Mouse (Mus musculus) left cerebral cortex, adult 9 months (tissue): ENCODE data around the gene Atxn1l.

ENCODE experiments used
- DNase-seq, 2 experiments: peaks; one replicate each; pipeline ENCODE4 v3.0.0; 2022; ENCODE audit warnings: low spot score in 2 of 2

Gene Atxn1l

DNA sequence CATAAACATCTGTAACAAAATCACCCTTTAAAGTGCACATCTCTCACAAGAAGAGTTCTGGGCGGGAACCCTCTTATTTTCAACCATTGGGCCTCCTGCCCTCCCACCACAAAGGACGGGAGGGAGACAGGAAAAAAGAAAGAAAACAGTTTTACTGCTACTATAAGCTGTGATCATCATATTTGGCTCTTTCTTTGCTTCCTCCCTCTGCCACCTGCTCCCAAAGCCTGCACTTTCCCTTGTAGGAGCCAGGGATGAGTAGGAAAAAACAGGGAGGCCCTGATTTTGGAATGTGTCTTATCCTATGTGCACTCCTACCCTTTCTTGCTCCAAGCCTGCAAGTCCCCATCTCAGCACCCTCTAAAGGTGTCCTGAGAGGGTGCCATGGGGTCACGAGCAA, 6.5 kb downstream of the Atxn1l start:
- no peak for DNase-seq

DNA sequence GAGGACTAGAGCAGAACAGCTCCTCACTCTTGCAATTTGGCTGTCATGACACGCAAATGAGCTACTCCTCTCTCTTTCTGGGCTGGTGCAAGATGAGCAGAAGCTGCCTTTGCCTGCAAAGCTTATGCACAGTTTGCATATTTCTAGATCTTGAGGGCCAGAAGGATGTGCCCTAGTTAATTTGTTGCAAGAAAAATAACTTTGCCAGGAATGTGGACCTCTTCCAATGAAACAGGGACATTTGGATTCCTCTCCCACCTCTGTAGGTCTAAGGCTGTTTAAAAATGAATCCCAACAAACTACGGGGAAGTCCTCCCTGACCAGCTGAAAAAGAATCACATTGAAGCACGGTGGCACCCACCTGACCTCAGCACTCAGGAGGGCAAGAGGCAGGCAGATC, 12.4 kb downstream of the Atxn1l start:
- no peak for DNase-seq

- no peak for DNase-seq
These were observed 22.6 kb downstream of the Atxn1l start for GRCm38 (mm10) chr8:109714961-109715360.

DNA sequence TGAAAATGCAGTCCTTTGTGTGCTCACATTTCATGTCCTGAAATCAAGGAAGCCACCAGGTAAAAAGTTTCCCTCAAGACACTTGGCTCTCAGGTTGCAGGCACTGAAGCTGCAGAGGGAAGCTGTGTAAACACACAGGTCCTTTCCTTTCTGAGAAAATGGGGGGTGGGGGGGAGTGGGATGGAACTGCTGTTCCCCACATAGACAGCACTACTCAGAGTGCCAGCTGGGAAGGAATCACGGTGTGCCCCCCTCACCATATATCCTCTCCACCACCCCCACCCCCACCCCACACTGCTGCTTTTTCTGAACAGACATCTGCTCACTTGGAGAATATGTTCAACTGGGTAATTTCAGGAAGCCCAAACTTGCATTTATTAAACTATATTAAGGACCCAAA, 25.0 kb downstream of the Atxn1l start:
- no peak for DNase-seq

- no peak for DNase-seq
These were observed 29.6 kb downstream of the Atxn1l start for GRCm38 (mm10) chr8:109707921-109708320.

DNA sequence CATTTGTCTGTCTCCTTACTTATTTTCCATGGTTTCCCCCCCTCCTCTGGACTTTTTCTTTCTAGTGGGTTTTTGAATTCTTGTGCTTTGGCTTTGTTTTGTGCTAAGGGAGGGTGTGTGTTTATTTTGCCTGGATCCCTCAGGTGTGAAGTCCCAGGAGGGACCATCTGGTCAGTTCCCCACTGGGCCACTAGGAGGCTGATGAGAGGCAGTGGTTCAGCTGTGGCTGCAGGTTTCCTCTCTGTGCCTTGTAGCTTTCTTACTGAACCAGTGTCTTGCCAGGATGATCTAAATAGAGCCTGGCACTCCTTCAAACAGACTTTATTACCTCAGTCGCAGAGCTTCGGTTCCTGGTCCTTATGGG, 30.7 kb downstream of the Atxn1l start:
- DNase-seq = peak in 1 of 2 experiments; percentile 79

- DNase-seq = peak in 1 of 2 experiments; percentile 25
These were observed 31.3 kb downstream of the Atxn1l start for GRCm38 (mm10) chr8:109706076-109706873.

DNA sequence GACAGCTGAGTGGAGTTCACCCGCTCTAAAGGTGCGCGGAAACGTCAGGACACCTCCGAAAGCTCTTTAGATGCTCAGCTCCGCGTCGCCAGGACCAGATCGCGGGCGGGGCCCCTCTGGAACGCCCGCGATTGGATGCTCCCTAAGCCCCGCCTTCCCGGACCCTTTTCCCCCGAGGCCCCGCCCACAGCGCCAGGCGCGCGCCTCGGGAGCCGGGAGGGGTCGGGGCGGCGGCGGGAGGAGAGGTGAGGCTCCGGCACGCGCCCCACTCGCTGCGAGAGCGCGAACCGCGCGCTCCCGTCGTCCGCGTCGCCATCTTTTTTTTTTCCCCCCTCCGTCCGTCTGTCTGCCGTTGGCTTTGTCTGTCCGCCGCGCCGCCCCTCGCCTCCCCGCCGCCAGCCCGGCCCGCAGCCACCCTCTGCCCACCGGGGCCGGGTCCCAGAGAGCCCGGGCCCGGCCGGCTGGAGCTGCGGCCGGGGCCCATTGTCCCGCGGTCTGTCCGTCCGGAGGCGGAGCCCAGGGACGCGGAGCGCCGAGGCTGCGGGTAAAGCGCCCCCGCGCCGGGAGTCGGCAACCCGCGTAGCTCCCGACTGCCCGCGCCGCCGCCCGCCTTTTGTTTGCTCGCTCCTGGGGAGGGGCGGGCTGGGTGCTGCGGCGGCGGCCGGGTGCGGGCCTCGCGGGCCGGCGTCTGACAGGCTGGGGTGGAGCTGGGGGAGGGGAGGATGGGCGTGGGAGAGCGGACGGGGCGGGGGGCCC, 32.0 kb downstream of the Atxn1l start, which contains the start of gene Zfp821:
TSS of gene Zfp821 (plus strand) at position 227 of the 756 bp plus-strand sequence.
- peak; percentile 84 to 93 for DNase-seq

GRCm38 (mm10) chr8:109704565-109705319, 32.8 kb downstream of the Atxn1l start:
- no peak for DNase-seq

- no peak for DNase-seq
These were observed 39.1 kb downstream of the Atxn1l start for GRCm38 (mm10) chr8:109698477-109698876.

DNA sequence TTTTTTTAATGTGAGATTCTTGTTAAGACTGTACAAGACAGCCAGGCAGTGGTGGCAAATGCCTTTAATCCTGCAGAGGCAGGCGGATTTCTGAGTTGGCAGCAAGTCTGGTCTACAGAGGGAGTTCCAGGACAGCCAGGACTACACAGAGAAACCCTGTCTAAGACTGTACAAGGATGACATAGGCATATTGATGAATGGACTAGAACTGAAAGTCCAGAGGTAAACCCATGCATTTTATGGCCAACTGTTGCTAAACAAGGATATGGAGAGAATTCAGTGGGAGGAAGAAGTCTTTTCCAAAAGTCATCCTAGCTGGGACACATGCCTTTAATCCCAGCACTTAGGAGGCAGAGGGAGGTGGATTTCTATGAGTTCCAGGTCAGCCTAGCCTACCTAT, 39.8 kb downstream of the Atxn1l start:
- DNase-seq = no peak

- DNase-seq = no peak
These were observed 43.4 kb downstream of the Atxn1l start for GRCm38 (mm10) chr8:109694154-109694553.

- DNase-seq = peak; percentile 91 to 98
These were observed 44.2 kb downstream of the Atxn1l start, which contains the start of gene Ist1 for GRCm38 (mm10) chr8:109693146-109693900. Gene Ist1 (minus strand): TSS chr8:109693260.

- no peak for DNase-seq
These were observed 44.9 kb downstream of the Atxn1l start for GRCm38 (mm10) chr8:109692443-109693145.

DNA sequence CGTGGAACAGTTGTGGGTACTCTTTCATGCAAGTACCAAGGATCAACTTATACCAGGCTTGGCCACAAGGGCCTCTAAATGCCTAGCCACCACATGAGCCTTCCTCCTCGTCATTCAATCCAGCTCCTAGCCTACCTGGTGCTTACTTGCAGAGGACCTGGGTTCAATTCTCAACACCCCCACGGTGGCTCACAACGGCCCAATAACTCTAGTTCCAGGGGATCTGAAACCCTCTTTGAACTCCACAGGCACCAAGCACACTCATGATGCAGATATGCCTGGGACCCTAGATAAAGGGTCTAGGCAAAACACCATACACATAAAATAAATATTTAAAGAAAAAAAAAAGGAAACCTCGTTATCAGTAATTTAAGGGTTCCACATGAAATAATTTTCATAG, 45.8 kb downstream of the Atxn1l start:
- DNase-seq = no peak

- DNase-seq = no peak
These were observed 50.3 kb downstream of the Atxn1l start for GRCm38 (mm10) chr8:109687248-109687647.

DNA sequence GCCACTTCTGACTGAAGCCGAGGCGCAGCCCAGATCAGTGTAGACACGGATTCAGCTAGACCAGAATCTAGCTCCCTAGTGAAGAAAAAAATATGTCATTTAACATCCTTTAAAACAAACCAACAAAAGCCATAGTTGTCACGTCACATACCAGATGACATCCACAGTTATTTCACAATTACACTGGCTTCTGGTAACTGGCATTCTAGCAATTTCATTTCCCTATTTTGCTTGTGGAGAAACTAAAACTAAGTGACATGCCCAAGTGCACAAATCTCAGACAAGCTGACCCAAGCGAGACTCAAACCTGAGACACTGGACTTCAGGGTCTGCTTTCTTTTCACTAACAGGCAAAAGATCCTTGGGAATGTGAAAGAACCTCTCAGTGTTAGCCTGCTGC, 55.4 kb downstream of the Atxn1l start:
- no peak for DNase-seq

DNA sequence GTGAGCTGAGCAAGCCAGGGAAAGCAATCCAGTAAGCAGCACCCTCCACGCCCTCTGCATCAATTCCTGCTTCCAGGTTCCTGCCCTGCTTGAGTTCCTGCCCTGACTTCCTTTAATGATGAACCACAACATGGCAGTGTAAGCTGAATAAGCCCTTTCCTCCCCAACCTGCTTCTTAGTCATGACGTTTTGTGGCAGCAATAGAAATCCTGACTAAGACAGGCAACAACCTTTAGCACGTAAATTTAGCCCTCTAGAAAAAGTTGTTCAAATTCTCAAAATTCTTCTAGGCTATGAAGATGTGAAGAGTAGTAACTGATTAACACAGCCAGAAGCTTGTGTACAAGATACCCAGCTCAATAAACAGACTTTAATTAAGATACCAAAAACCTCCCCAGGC, 56.0 kb downstream of the Atxn1l start:
- no peak for DNase-seq
